Mouse (Mus musculus) testis, postnatal 10 days (tissue): Measurements from ENCODE around the gene Lrp2.

Source experiments
- DNase-seq: peaks from one replicate; pipeline ENCODE4 v3.0.0; 2021; ENCODE audit warnings: low spot score

Gene Lrp2

DNA sequence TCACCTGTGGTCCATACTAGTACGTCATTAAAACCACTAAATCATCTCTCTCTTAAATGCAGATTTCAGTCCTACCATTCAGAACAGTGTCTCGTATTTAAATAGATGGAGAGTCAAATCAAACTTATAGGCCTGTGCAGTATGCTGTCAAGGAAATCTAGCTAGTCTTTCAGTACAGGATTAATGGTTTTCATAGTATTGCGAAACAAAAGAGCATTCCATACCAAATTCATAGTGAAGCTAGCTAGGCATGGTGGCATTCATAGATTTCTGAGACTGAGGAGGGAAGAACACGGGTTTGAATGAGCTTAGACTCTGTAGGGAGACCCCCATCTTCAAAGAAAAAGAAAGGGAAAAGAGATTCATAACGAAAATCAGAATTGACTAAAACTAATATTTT, 74.1 kb downstream of the Lrp2 start:
- DNase-seq = no peak

DNA sequence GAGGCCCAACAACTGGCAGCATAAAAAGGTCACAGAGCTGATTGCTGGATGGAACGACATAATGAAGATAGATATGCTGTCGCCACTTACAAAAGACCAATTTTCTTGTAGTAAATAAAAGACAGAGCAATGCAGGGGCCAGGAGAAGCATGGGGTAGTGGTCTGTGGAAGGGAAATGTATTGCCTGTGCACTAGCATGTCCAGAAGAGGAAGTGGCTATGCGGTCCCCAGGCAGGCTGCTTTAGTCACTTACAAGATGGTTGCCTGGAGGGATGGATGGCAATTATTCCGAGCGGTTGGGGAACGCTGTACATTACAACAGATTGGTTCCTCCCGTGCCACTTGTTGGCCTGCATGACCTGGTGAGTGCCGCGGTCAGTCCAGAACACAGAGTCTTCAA, 85.5 kb downstream of the Lrp2 start:
- no peak for DNase-seq

DNA sequence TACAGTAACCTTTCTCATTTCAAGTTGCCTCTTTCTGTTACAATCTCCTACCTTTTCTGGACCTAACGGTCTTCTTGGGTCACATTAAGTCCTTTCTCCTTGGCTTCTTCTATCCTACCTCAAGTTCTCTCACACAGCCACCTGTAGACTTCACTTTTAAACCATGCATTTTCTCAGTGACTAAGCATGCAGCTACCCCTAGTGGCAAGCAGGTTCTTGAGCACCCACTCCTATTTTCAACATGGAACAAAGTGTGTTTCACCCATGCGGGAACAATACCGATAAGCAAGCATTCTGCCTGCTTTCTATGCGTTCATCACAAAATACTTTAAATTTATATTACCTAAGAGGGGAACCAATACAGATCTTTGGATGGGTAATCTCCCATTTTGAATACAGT, 92.7 kb downstream of the Lrp2 start:
- DNase-seq = no peak

GRCm38 (mm10) chr2:69480965-69481364, 104.9 kb downstream of the Lrp2 start:
- DNase-seq = no peak

- no peak for DNase-seq
These were observed 106.0 kb downstream of the Lrp2 start for GRCm38 (mm10) chr2:69479859-69480258.

- DNase-seq = no peak
These were observed 109.0 kb downstream of the Lrp2 start for GRCm38 (mm10) chr2:69476901-69477300.

DNA sequence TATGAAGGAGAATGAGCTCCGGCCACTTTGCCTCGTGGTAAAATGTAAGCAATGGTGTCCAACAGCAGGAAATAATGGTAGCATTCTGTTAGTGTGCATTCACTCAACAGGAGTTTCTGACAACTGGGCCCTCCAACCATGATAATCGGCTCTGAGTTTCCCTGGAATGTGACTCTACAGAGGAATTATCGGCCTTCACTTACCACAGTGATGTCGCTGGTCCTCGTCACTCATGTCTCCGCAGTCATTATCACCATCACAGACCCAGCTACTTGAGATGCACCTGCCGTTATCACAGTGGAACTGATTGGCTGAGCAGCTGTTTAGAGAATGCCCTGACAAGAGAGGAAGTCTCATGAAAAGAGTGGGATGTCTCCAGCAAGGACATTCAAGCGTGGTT, 110.7 kb downstream of the Lrp2 start:
- DNase-seq = no peak

GRCm38 (mm10) chr2:69471837-69472236, 114.0 kb downstream of the Lrp2 start:
- DNase-seq = no peak

DNA sequence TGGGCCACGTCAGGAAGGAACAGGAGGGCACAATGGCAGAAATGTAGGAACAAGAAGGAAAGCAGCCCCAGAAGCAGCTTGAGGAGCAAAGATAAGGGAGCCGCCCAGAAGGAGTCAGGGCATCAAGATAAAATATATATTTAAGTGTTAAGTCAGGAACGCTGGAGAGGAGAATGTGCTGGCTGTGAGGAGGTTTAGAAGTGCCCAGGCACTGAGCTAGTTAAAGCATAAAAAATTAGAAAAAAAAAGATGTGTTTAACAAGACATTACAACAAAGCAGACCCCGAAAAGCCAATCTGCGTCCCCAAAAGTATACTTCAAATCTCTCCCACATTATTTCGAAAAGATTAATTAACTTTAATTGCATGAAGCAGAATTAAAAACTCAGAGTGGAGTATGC, 122.3 kb downstream of the Lrp2 start:
- no peak for DNase-seq

- no peak for DNase-seq
These were observed 126.4 kb downstream of the Lrp2 start for GRCm38 (mm10) chr2:69459481-69459880.

DNA sequence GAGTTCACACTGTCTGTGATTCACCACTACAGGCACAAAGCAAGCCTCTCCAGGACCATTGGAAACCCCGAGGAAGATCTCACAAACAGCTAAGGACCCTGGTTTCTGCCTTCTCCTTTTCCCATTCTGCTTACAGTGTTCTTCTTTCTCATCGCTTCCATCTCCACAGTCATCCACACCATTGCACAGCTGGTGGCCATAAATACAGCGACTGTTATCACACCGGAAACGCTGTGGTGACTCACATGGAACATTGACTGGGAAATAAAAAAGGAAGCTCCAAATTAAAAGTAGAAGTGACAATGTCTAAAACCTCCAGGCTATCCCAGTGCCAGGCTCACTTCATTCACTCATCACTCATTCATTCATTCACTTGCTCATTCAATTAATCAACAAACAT, 134.7 kb downstream of the Lrp2 start:
- DNase-seq = no peak

GRCm38 (mm10) chr2:69448581-69448980, 137.3 kb downstream of the Lrp2 start:
- no peak for DNase-seq

GRCm38 (mm10) chr2:69445896-69446472, 139.9 kb downstream of the Lrp2 start:
- DNase-seq = no peak

GRCm38 (mm10) chr2:69441656-69442055, 144.2 kb downstream of the Lrp2 start:
- DNase-seq = no peak

DNA sequence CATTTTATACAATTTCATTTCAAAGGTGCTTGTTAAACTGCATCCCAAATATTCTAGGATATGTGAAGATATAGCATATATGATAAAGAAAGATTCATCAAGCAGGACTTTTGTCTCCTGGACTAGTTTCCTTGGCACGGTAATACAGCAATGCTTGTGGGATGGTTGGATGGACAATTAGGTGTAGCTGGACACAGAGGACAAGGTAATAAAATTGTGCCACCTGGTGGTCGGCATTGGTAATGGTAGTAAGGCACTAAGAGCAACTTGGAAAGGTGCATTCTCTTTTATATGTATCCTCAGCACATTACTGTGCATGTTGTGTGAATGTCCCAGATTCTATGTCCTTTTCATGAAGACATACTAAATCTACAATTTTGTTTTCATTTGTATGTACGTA, 157.7 kb downstream of the Lrp2 start:
- DNase-seq = peak; percentile 86

GRCm38 (mm10) chr2:69427141-69427540, 158.7 kb downstream of the Lrp2 start:
- DNase-seq = no peak

- DNase-seq = no peak
These were observed 159.8 kb downstream of the Lrp2 start for GRCm38 (mm10) chr2:69426081-69426480.

- no peak for DNase-seq
These were observed 161.0 kb downstream of the Lrp2 start for GRCm38 (mm10) chr2:69424829-69425228.

DNA sequence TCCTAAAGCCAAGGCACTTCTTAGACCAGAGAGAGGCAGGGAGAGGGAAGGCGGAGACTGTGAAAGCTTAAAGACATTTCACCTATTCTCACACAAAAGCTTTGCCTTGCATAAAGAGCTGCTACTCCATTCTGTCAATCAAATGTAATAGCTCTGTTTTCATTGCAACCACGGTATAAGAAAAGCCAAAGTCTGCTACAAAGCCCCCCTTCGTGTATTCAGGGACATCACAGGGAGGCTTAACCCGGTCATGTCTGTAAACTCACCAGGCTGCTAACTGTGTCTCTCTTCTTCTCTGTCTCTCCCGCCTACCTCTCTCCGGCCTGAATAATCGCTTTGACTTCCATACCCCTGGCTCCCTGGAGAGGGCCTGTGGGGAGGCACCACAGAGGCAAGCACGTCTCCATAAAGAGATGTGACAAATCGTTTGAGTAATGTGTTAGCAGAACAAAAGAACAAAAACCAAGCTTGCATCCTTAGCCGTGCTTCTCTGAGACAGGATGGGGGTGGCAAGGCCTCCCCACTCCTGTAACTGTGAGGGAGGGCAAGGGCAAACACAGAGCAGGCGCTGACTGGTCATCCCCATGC, 167.5 kb downstream of the Lrp2 start:
- DNase-seq = no peak

GRCm38 (mm10) chr2:69415070-69415469, 170.8 kb downstream of the Lrp2 start:
- DNase-seq = no peak

DNA sequence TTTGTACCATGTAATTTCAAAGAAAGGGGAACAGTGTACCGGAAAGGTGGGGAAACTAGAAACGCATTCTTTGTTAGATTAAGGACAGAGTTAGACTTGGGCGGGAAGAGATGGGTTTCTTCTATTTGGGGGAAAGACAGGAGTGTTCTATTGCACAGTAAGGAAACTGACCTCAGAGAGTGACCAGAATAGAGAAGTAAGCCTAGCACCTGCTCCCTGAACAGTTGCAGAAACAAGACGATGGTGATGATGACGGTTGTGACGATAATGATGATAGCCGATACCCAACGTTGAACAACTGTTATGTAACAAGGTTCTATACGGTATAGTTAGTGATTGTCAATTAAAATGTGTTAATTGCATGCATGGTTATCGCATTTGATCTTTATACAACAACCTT, 171.3 kb downstream of the Lrp2 start:
- DNase-seq = no peak

DNA sequence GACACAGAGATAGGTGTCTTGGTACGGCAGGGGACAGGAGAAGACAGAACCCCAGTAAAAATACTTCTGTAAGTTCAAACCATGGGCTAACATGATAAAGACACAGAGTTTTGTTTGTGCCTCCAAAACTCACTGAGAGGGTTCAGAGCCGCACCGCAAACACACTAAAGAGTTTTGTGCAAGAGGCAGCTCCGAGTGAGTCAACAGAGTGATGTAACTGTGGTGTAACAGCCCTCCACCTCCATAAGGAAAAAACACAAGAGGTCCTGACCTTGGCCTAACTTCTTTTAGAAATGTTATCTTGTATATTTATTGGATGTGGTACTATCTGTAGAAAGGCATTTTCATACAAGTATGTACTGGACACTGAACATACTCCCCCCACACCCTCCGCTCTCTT, 180.2 kb downstream of the Lrp2 start:
- no peak for DNase-seq

DNA sequence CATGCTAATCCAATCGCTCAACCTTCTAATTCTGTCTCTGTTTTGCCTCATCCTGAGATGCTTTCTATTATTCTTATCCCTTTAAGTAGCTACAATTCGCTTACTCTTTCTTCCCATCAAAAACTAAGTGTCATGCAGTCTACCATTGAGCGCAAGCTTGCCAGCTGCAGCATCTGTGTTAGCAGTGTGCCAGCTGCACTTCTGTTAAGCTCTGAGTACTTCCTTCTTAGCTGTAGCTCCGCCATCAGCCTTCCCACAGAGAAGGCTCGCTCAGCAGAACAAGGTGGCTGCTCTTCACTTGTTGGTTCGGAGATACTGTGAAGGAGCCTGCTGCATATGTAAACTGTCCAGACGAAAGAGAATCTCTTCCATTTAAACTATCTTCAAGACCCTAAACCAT, 183.6 kb downstream of the Lrp2 start:
- DNase-seq = no peak

- no peak for DNase-seq
These were observed 184.0 kb downstream of the Lrp2 start for GRCm38 (mm10) chr2:69401891-69402290.
